Mouse (Mus musculus) liver, embryonic 16.5 days (tissue): Measurements from ENCODE around the gene Tmed9. TPM values are rescaled to one million over a fixed set of nuclear protein-coding genes. Genes with fewer than 3 reads are reported as not detected.

Experiments
- ATAC-seq: fragments of 200-750 bp; cut with Nextera tagmentation; 2 replicates; pipeline ENCODE4 v1.8.0; 2017; ENCODE audit warnings: low read depth, mild to moderate bottlenecking, moderate number of reproducible peaks, moderate library complexity
- H3K27ac ChIP-seq: fragments of 300-500 bp; sonication (generic); 2 replicates; pipeline ENCODE4 v1.5.1; 2014; ENCODE audit warnings: mild to moderate bottlenecking, low read length
- H3K27me3 ChIP-seq: fragments of 300-500 bp; sonication (generic); 2 replicates; pipeline ENCODE4 v1.6.1; 2014; ENCODE audit warnings: low read depth, low read length, mixed read lengths; ENCODE audit not compliant: control insufficient read depth, insufficient read depth
- H3K36me3 ChIP-seq: fragments of 300-500 bp; sonication (generic); 2 replicates; pipeline ENCODE4 v1.6.1; 2014; ENCODE audit warnings: mild to moderate bottlenecking; ENCODE audit not compliant: control insufficient read depth, insufficient read depth
- H3K4me1 ChIP-seq: fragments of 300-500 bp; sonication (generic); 2 replicates; pipeline ENCODE4 v1.6.1; 2014; ENCODE audit warnings: low read depth, low read length, mixed read lengths; ENCODE audit not compliant: control insufficient read depth
- H3K4me2 ChIP-seq: fragments of 300-500 bp; sonication (generic); 2 replicates; pipeline ENCODE4 v1.6.1; 2014; ENCODE audit warnings: low read depth, low read length, mixed read lengths
- H3K4me3 ChIP-seq: fragments of 300-500 bp; sonication (generic); 2 replicates; pipeline ENCODE4 v1.5.1; 2014; ENCODE audit warnings: low read depth, mild to moderate bottlenecking, low read length
- H3K9ac ChIP-seq: fragments of 300-500 bp; sonication (generic); 2 replicates; pipeline ENCODE4 v1.6.1; 2014; ENCODE audit warnings: low read depth, low read length
- H3K9me3 ChIP-seq: fragments of 300-500 bp; sonication (generic); replicated peaks from 2 replicates; pipeline ENCODE4 v1.6.1; 2016; ENCODE audit warnings: low read length; ENCODE audit not compliant: control insufficient read depth
- WGBS: fragments of 180-500 bp; shearing (Covaris S2); extraction: QIAGEN DNeasy Blood & Tissue Kit; methylation state at CpG from one replicate; pipeline ENCODE4 v1.1.7; 2014; ENCODE audit not compliant: insufficient replicate concordance; 5-methylcytosine and 5-hydroxymethylcytosine counted together
- polyA plus RNA-seq: library from polyadenylated mRNA; unstranded; fragments of >200 nt; fragmentation: Nextera tagmentation; extraction: Ambion mirVana; gene quantifications from 2 replicates; pipeline ENCODE4 v1.2.1, GENCODE M21; 2015

The Tmed9 gene
- polyA plus RNA-seq, 1 experiment from 2014 or later, result 55.7 TPM

- Histone ChIP-seq H3K4me1 (peaks cover 22% of the 10 kb centered on the region), H3K27ac (no peak overlapping the region), H3K36me3 (peaks cover 27% of the 10 kb centered on the region), H3K4me3 (no peak overlapping the region), H3K4me2 (no peak overlapping the region), H3K9me3 (no peaks in the 10 kb centered on the region), H3K9ac (no peak overlapping the region), H3K27me3 (no peaks in the 10 kb centered on the region)
- no peak for ATAC-seq
- 84% methylated on average over 12 of the region's 12 CpGs for WGBS
Observed at GRCm38 (mm10) chr13:55596802-55597201, 23.3 kb downstream of the Tmed9 start.

GRCm38 (mm10) chr13:55599566-55600540, 26.3 kb downstream of the Tmed9 start, which contains the start of gene B4galt7:
Gene B4galt7, plus strand, starts transcription at chr13:55599896.
- peaks cover 11% of the 10 kb centered on the region for H3K4me1 ChIP-seq
- peak within 1 kb of the TSS; percentile 94 for H3K4me3 ChIP-seq
- no peaks in the 10 kb centered on the region for H3K27me3 ChIP-seq
- H3K9ac ChIP-seq, result peak within 1 kb of the TSS; percentile 87
- peak within 1 kb of the TSS; percentile 92 for H3K4me2 ChIP-seq
- H3K36me3 ChIP-seq, result peaks cover 22% of the 10 kb centered on the region
- WGBS, result 6% methylated on average over 51 of the region's 51 CpGs
- peak within 1 kb of the TSS; percentile 56 for H3K27ac ChIP-seq
- no peaks in the 10 kb centered on the region for H3K9me3 ChIP-seq
- ATAC-seq, result peak; percentile 92

- no peak for ATAC-seq
- peak overlapping the region; percentile 7; the same call in 1 of the 2 replicates for H3K27ac ChIP-seq
- 5% methylated on average over 9 of the region's 9 CpGs for WGBS
Observed at GRCm38 (mm10) chr13:55600657-55601056, 27.1 kb downstream of the Tmed9 start.

GRCm38 (mm10) chr13:55601611-55602010, 28.1 kb downstream of the Tmed9 start:
- H3K9me3 ChIP-seq, result no peaks in the 10 kb centered on the region
- no peak overlapping the region for H3K4me2 ChIP-seq
- peaks cover 11% of the 10 kb centered on the region for H3K4me1 ChIP-seq
- peaks cover 7% of the 10 kb centered on the region for H3K36me3 ChIP-seq
- no peak for ATAC-seq
- no peaks in the 10 kb centered on the region for H3K27me3 ChIP-seq
- H3K4me3 ChIP-seq, result no peak overlapping the region
- no peak overlapping the region for H3K9ac ChIP-seq
- no peak overlapping the region for H3K27ac ChIP-seq
- 4% methylated on average over 3 of the region's 3 CpGs for WGBS

More at GRCm38 (mm10) chr13:55600657-55601056, 27.1 kb downstream of the Tmed9 start:
- H3K9ac ChIP-seq, result peak overlapping the region; percentile 87
- H3K36me3 ChIP-seq, result peaks cover 14% of the 10 kb centered on the region
- H3K27me3 ChIP-seq, result no peaks in the 10 kb centered on the region
- peaks cover 11% of the 10 kb centered on the region for H3K4me1 ChIP-seq
- peak overlapping the region; percentile 94 for H3K4me3 ChIP-seq
- H3K9me3 ChIP-seq, result no peaks in the 10 kb centered on the region
- H3K4me2 ChIP-seq, result peak overlapping the region; percentile 92

GRCm38 (mm10) chr13:55604606-55605005, 31.1 kb downstream of the Tmed9 start:
- H3K4me2 ChIP-seq, result no peak overlapping the region
- H3K36me3 ChIP-seq, result peaks cover 3% of the 10 kb centered on the region; the same call in 1 of the 2 replicates
- no peak for ATAC-seq
- peaks cover 7% of the 10 kb centered on the region for H3K4me1 ChIP-seq
- H3K9ac ChIP-seq, result no peak overlapping the region
- H3K9me3 ChIP-seq, result no peaks in the 10 kb centered on the region
- H3K27me3 ChIP-seq, result no peaks in the 10 kb centered on the region
- 84% methylated on average over 3 of the region's 3 CpGs for WGBS
- no peak overlapping the region for H3K27ac ChIP-seq
- no peak overlapping the region for H3K4me3 ChIP-seq

- 51% methylated on average over 10 of the region's 10 CpGs for WGBS
- no peaks in the 10 kb centered on the region for H3K4me1 ChIP-seq
- H3K4me2 ChIP-seq, result no peak overlapping the region
- no peaks in the 10 kb centered on the region for H3K9me3 ChIP-seq
- H3K4me3 ChIP-seq, result no peak overlapping the region
- no peak overlapping the region for H3K27ac ChIP-seq
- ATAC-seq, result peak; percentile 54
- peaks cover 3% of the 10 kb centered on the region; the same call in 1 of the 2 replicates for H3K36me3 ChIP-seq
- H3K9ac ChIP-seq, result no peak overlapping the region
- no peaks in the 10 kb centered on the region for H3K27me3 ChIP-seq
Observed at GRCm38 (mm10) chr13:55606899-55607623, 33.5 kb downstream of the Tmed9 start.

GRCm38 (mm10) chr13:55607624-55608006, 34.1 kb downstream of the Tmed9 start:
- Histone ChIP-seq H3K9me3 (no peaks in the 10 kb centered on the region), H3K9ac (no peak overlapping the region), H3K4me2 (no peak overlapping the region), H3K27ac (no peak overlapping the region), H3K4me3 (no peak overlapping the region), H3K27me3 (no peaks in the 10 kb centered on the region), H3K4me1 (no peaks in the 10 kb centered on the region), H3K36me3 (peaks cover 3% of the 10 kb centered on the region; the same call in 1 of the 2 replicates)
- no peak for ATAC-seq
- WGBS, result 87% methylated on average over 2 of the region's 2 CpGs

GRCm38 (mm10) chr13:55611996-55612395, 38.5 kb downstream of the Tmed9 start:
- ATAC-seq, result no peak
- Histone ChIP-seq H3K9ac (no peak overlapping the region), H3K4me1 (no peaks in the 10 kb centered on the region), H3K4me3 (no peak overlapping the region), H3K27ac (no peak overlapping the region), H3K9me3 (no peaks in the 10 kb centered on the region), H3K27me3 (no peaks in the 10 kb centered on the region), H3K4me2 (no peak overlapping the region), H3K36me3 (0 out of 2 replicates have a peak, but pooled peaks cover 3% of the 10 kb centered on the region)
- WGBS, result 73% methylated on average over 7 of the region's 7 CpGs
